In the genomic region with DNA sequence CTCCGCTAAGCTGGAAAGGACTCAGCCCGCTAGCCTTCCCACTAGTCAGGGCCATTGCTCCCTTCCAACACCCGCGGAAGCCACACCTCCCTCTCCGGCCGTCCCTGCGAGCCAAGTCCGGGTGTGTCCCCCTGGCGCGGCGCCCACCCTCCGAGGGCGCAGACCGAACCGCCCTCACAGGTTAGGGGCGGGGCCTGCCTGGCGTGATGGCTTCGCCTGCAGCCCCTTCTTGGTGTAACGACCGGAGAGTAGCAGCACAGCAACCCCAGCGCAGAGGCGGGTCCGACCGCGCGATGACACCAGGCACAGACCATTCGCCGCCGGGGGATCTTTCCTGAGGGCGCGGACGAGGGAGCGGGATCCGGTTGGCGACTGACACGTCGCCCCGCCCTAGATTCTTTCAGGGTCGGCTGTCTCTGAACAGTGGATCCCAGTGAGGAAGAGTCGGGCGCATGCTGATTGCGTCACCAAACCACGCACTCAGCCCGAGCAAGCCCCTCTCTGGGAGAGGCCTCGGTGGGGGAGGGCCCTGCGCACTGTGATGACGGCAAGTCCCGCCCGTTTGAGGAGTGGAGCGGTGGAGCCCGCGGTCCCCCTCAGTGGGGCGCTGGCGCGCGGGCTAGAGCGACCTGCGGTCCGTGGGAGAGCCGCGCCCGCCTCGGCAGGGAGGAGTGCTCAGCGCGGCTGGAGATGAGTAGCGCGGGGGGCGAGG, we compare ENCODE assay signal across 8 mouse cellular contexts. TPM values are rescaled to one million over a fixed set of nuclear protein-coding genes. Genes with fewer than 3 reads are reported as not detected.
A peak's percentile ranks its signal among the peaks of the same experiment; 100 is the strongest.
DNase-seq lines count a peak whose midpoint lies in the region; ATAC-seq and TF ChIP-seq lines count a peak whose summit lies in the region.

Gene Esyt2 (plus strand): TSS at position 544 of the 712 bp plus-strand sequence.

- DNase-seq in c-Kit-positive CD71-positive TER-119-positive erythroid progenitor cells, embryonic 14.5 days (ENCODE audit: low spot score), result peak; percentile 97
- peak; percentile 98 for DNase-seq in heart, postnatal 0 days (ENCODE audit: low spot score)
- peak; percentile 100 for DNase-seq in kidney, postnatal 4 days

- no peaks in the 10 kb centered on the region for H3K36me3 ChIP-seq in E14TG2a.4 (ENCODE audit: insufficient read depth, low read length)
- no peaks in the 10 kb centered on the region for H3K36me3 ChIP-seq in forebrain, embryonic 12.5 days (replicated peaks)
- no peaks in the 10 kb centered on the region for H3K36me3 ChIP-seq in heart, postnatal 0 days (replicated peaks; ENCODE audit: control insufficient read depth, insufficient read depth, low read length)
- H3K36me3 ChIP-seq in liver, embryonic 16.5 days (ENCODE audit: control insufficient read depth, insufficient read depth), result no peaks in the 10 kb centered on the region
- H3K36me3 ChIP-seq in neural tube, embryonic 13.5 days, result no peaks in the 10 kb centered on the region
- H3K36me3 ChIP-seq in testis, adult 2 months (ENCODE audit: control insufficient read depth, insufficient read depth, low read length), result no peaks in the 10 kb centered on the region

- peak within 1 kb of the TSS; percentile 96 for H3K9ac ChIP-seq in forebrain, embryonic 12.5 days
- H3K9ac ChIP-seq in heart, postnatal 0 days (replicated peaks; ENCODE audit: low read depth, low read length), result peak within 1 kb of the TSS; percentile 76
- peak within 1 kb of the TSS; percentile 99 for H3K9ac ChIP-seq in liver, embryonic 16.5 days (ENCODE audit: low read depth, low read length)
- H3K9ac ChIP-seq in neural tube, embryonic 13.5 days, result peak within 1 kb of the TSS; percentile 94

- no peak for TF ChIP-seq CTCF in E14TG2a.4 (conservative IDR thresholded peaks at IDR 0.05; ENCODE audit: low read length)
- TF ChIP-seq CTCF in heart, postnatal 0 days (IDR thresholded peaks at IDR 0.05; ENCODE audit: low read depth), result peak; percentile 44
- peak; percentile 7; the same call in 1 of the 2 replicates for TF ChIP-seq CTCF in testis, adult 2 months (IDR thresholded peaks at IDR 0.05; ENCODE audit: control insufficient read depth, insufficient read depth, insufficient replicate concordance, low read depth, low read length)

- peaks cover 21% of the 10 kb centered on the region for H3K4me1 ChIP-seq in E14TG2a.4 (replicated peaks; ENCODE audit: low read depth, low read length)
- peaks cover 10% of the 10 kb centered on the region for H3K4me1 ChIP-seq in forebrain, embryonic 12.5 days
- peaks cover 3% of the 10 kb centered on the region; the same call in 1 of the 2 replicates for H3K4me1 ChIP-seq in heart, postnatal 0 days (ENCODE audit: control insufficient read depth, insufficient read depth)
- peaks cover 35% of the 10 kb centered on the region for H3K4me1 ChIP-seq in liver, embryonic 16.5 days (ENCODE audit: control insufficient read depth, low read depth, low read length)
- H3K4me1 ChIP-seq in neural tube, embryonic 13.5 days (replicated peaks), result peaks cover 23% of the 10 kb centered on the region
- no peaks in the 10 kb centered on the region; the same call in 1 of the 2 replicates for H3K4me1 ChIP-seq in testis, adult 2 months (ENCODE audit: control insufficient read depth, insufficient read depth, low read length)

- H3K4me2 ChIP-seq in forebrain, embryonic 12.5 days, result peak within 1 kb of the TSS; percentile 94
- peak within 1 kb of the TSS; percentile 83 for H3K4me2 ChIP-seq in heart, postnatal 0 days (ENCODE audit: low read depth, low read length)
- H3K4me2 ChIP-seq in liver, embryonic 16.5 days (ENCODE audit: low read depth, low read length), result peak within 1 kb of the TSS; percentile 88
- H3K4me2 ChIP-seq in neural tube, embryonic 13.5 days, result peak within 1 kb of the TSS; percentile 96

- H3K9me3 ChIP-seq in E14TG2a.4 (ENCODE audit: low read length), result no peaks in the 10 kb centered on the region
- no peaks in the 10 kb centered on the region for H3K9me3 ChIP-seq in forebrain, embryonic 12.5 days
- no peaks in the 10 kb centered on the region for H3K9me3 ChIP-seq in heart, postnatal 0 days (replicated peaks; ENCODE audit: control insufficient read depth, low read length)
- H3K9me3 ChIP-seq in liver, embryonic 16.5 days (replicated peaks; ENCODE audit: control insufficient read depth, low read length), result no peaks in the 10 kb centered on the region
- H3K9me3 ChIP-seq in neural tube, embryonic 13.5 days, result no peaks in the 10 kb centered on the region

- peak within 1 kb of the TSS; percentile 98 for H3K4me3 ChIP-seq in E14TG2a.4 (replicated peaks; ENCODE audit: low read length)
- peak within 1 kb of the TSS; percentile 94 for H3K4me3 ChIP-seq in forebrain, embryonic 12.5 days (replicated peaks)
- peak within 1 kb of the TSS; percentile 72 for H3K4me3 ChIP-seq in heart, postnatal 0 days (ENCODE audit: low read depth, low read length)
- H3K4me3 ChIP-seq in liver, embryonic 16.5 days (ENCODE audit: low read depth, low read length), result peak within 1 kb of the TSS; percentile 100
- peak within 1 kb of the TSS; percentile 97 for H3K4me3 ChIP-seq in neural tube, embryonic 13.5 days
- peak within 1 kb of the TSS; percentile 91 for H3K4me3 ChIP-seq in testis, adult 2 months (ENCODE audit: control insufficient read depth, low read depth, low read length)

- TF ChIP-seq EP300 in heart, postnatal 0 days (IDR thresholded peaks at IDR 0.05; ENCODE audit: low read depth), result peak; percentile 81; the same call in 1 of the 2 replicates

- TF ChIP-seq POLR2A in testis, adult 2 months (IDR thresholded peaks at IDR 0.05; ENCODE audit: control insufficient read depth, low read depth, low read length), result peak; percentile 4

- H3K27ac ChIP-seq in forebrain, embryonic 12.5 days, result peak within 1 kb of the TSS; percentile 94
- H3K27ac ChIP-seq in heart, postnatal 0 days (ENCODE audit: low read depth), result peak within 1 kb of the TSS; percentile 96
- peak within 1 kb of the TSS; percentile 99 for H3K27ac ChIP-seq in liver, embryonic 16.5 days (ENCODE audit: low read length)
- H3K27ac ChIP-seq in neural tube, embryonic 13.5 days (replicated peaks), result peak within 1 kb of the TSS; percentile 97
- H3K27ac ChIP-seq in testis, adult 2 months (ENCODE audit: control insufficient read depth, insufficient read depth, low read depth, low read length), result peak within 1 kb of the TSS; percentile 93

- no peaks in the 10 kb centered on the region for H3K27me3 ChIP-seq in E14TG2a.4 (ENCODE audit: insufficient read depth, low read length)
- H3K27me3 ChIP-seq in forebrain, embryonic 12.5 days, result no peaks in the 10 kb centered on the region
- 0 out of 2 replicates have a peak, but pooled peaks cover 2% of the 10 kb centered on the region for H3K27me3 ChIP-seq in heart, postnatal 0 days (ENCODE audit: control insufficient read depth, insufficient read depth, low read length)
- H3K27me3 ChIP-seq in liver, embryonic 16.5 days (ENCODE audit: control insufficient read depth, insufficient read depth, low read depth, low read length), result no peaks in the 10 kb centered on the region
- H3K27me3 ChIP-seq in neural tube, embryonic 13.5 days, result no peaks in the 10 kb centered on the region
- H3K27me3 ChIP-seq in testis, adult 2 months (ENCODE audit: control insufficient read depth, insufficient read depth, low read length), result no peaks in the 10 kb centered on the region

- WGBS in forebrain, embryonic 12.5 days, result under 1% methylated on average over 67 of the region's 68 CpGs
- 0% methylated on average over 56 of the region's 68 CpGs for WGBS in heart, postnatal 0 days
- WGBS in liver, embryonic 16.5 days (ENCODE audit: insufficient replicate concordance), result under 1% methylated on average over 61 of the region's 68 CpGs
- WGBS in neural tube, embryonic 13.5 days, result under 1% methylated on average over 68 of the region's 68 CpGs

- peak; percentile 97 for ATAC-seq in forebrain, embryonic 12.5 days (ENCODE audit: low FRiP score)
- peak; percentile 95 for ATAC-seq in heart, postnatal 0 days (ENCODE audit: insufficient read depth, low read depth)
- peak; percentile 90 for ATAC-seq in liver, embryonic 16.5 days (ENCODE audit: low read depth)
- ATAC-seq in neural tube, embryonic 13.5 days (ENCODE audit: low read depth), result peak; percentile 98

RNA-seq across cellular contexts. Expression of gene Esyt2, which starts in this region (rescaled TPM):
- polyA plus RNA-seq in forebrain, embryonic 12.5 days (2016; fragmentation: Nextera tagmentation; extraction: Ambion mirVana), result 17.2 and 17.3 TPM in 2 replicates
- 32.2 and 33.7 TPM in 2 replicates for total RNA-seq in heart, postnatal 0 days (2014; rRNA removed; ENCODE audit: low replicate concordance)
- polyA plus RNA-seq in heart, postnatal 0 days (2015; fragmentation: Nextera tagmentation; extraction: Ambion mirVana), result 7.4 TPM in 2 replicates
- polyA plus RNA-seq in liver, embryonic 16.5 days (2015; fragmentation: Nextera tagmentation; extraction: Ambion mirVana), result 9.4 TPM in 2 replicates
- polyA plus RNA-seq in neural tube, embryonic 13.5 days (2015; fragmentation: Nextera tagmentation; extraction: Ambion mirVana), result 11.1 and 11.2 TPM in 2 replicates
- polyA plus RNA-seq in testis, adult 2 months (2012; rRNA removed), result 5.4 and 5.9 TPM in 2 replicates

Comparison
In these comparisons a context has a peak if more than half of its experiments do, and no peak if none do; other contexts are left out.
1. Peak in every context shown above with its lines: DNase-seq, ATAC-seq, H3K4me3 ChIP-seq and H3K27ac ChIP-seq.